Mouse (Mus musculus): ENCODE data around the gene Il2ra.

- no peak for TF ChIP-seq POLR2A (IDR thresholded peaks at IDR 0.05; ENCODE audit: control insufficient read depth, extremely low read depth, insufficient read depth, low read length, poor library complexity)
- no peak for TF ChIP-seq CTCF (IDR thresholded peaks at IDR 0.05; ENCODE audit: borderline replicate concordance, control insufficient read depth, extremely low read depth, insufficient read depth, low read length, poor library complexity)
Measured at GRCm38 (mm10) chr2:11597906-11598305, 44.7 kb upstream of the Il2ra start.
